Mouse (Mus musculus) heart, embryonic 15.5 days (tissue): Measurements from ENCODE around the gene Triml1. TPM values are rescaled to one million over a fixed set of nuclear protein-coding genes. Genes with fewer than 3 reads are reported as not detected.

ENCODE experiments used
- ATAC-seq: fragments of 200-750 bp; cut with Nextera tagmentation; replicated peaks from 2 replicates; pipeline ENCODE4 v1.8.0; 2017; ENCODE audit warnings: low read depth, moderate TSS enrichment; ENCODE audit not compliant: insufficient number of reproducible peaks, insufficient read depth, low FRiP score
- H3K27ac ChIP-seq: fragments of 300-500 bp; sonication (generic); 2 replicates; pipeline ENCODE4 v1.5.1; 2015; ENCODE audit warnings: mild to moderate bottlenecking, inconsistent platforms
- H3K27me3 ChIP-seq: fragments of 300-500 bp; sonication (generic); 2 replicates; pipeline ENCODE4 v1.6.1; 2015; ENCODE audit warnings: inconsistent platforms
- H3K36me3 ChIP-seq: fragments of 300-500 bp; sonication (generic); 2 replicates; pipeline ENCODE4 v1.6.1; 2015; ENCODE audit warnings: mild to moderate bottlenecking, inconsistent platforms
- H3K4me1 ChIP-seq: fragments of 300-500 bp; sonication (generic); replicated peaks from 2 replicates; pipeline ENCODE4 v1.6.1; 2015; ENCODE audit warnings: inconsistent platforms
- H3K4me2 ChIP-seq: fragments of 300-500 bp; sonication (generic); 2 replicates; pipeline ENCODE4 v1.6.1; 2015; ENCODE audit warnings: inconsistent platforms, mild to moderate bottlenecking, moderate library complexity
- H3K4me3 ChIP-seq: fragments of 300-500 bp; sonication (generic); 2 replicates; pipeline ENCODE4 v1.5.1; 2015; ENCODE audit warnings: mild to moderate bottlenecking, inconsistent platforms
- H3K9ac ChIP-seq: fragments of 300-500 bp; sonication (generic); 2 replicates; pipeline ENCODE4 v1.6.1; 2015; ENCODE audit warnings: mild to moderate bottlenecking, inconsistent platforms
- H3K9me3 ChIP-seq: fragments of 300-500 bp; sonication (generic); replicated peaks from 2 replicates; pipeline ENCODE4 v1.6.1; 2016; ENCODE audit warnings: inconsistent platforms
- WGBS: fragments of 180-500 bp; shearing (Covaris S2); methylation state at CpG from one replicate; pipeline ENCODE4 v1.1.7; 2015; ENCODE audit warnings: mixed read lengths; 5-methylcytosine and 5-hydroxymethylcytosine counted together
- polyA plus RNA-seq: library from polyadenylated mRNA; unstranded; fragments of >200 nt; fragmentation: Nextera tagmentation; extraction: Ambion mirVana; gene quantifications from 2 replicates; pipeline ENCODE4 v1.2.1, GENCODE M21; 2015

The Triml1 gene
- polyA plus RNA-seq, 1 experiment from 2014 or later, result not detected

- no peaks in the 10 kb centered on the region for H3K36me3 ChIP-seq
Observed at GRCm38 (mm10) chr8:43111205-43111827, 30.0 kb downstream of the Triml1 start.

More at GRCm38 (mm10) chr8:43111205-43111827, 30.0 kb downstream of the Triml1 start:
- WGBS, result 80% methylated on average over 4 of the region's 4 CpGs
- H3K27ac ChIP-seq, result no peak overlapping the region
- ATAC-seq, result no peak
- no peak overlapping the region for H3K9ac ChIP-seq
- no peaks in the 10 kb centered on the region for H3K9me3 ChIP-seq
- H3K27me3 ChIP-seq, result no peaks in the 10 kb centered on the region
- no peak overlapping the region for H3K4me3 ChIP-seq
- H3K4me1 ChIP-seq, result no peaks in the 10 kb centered on the region
- no peak overlapping the region for H3K4me2 ChIP-seq

Other genes starting within 250 kb of the Triml1 start
- not detected in 2 replicates for gene Triml2, start 39.1 kb upstream of the Triml1 start, polyA plus RNA-seq
- not detected in 2 replicates for gene Zfp42, start 165.5 kb upstream of the Triml1 start, polyA plus RNA-seq